Comparison of ENCODE assay signal across 8 mouse cellular contexts in the genomic region with DNA sequence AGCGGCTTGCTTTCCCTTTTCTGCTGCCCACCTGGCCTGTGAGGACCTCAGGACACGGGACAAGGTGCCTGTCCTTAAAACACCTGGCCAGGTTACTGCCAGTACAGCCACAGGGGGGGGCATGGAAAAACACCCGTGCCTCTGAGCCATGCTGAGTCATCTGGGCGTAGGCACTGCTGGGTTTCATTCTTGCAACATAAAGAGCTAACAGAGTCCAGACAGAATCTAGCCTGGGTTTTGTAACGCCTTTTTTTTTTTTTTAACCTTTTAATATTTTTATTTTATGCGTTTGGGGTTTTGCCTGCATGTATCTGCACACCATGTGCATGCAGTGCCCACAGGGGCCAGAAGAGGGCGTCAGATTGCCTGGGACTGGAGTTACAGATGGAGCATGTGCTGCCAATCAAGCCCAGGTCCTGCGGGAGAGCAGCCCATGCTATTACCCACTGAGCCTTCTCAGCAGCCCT. TPM values are rescaled to one million over a fixed set of nuclear protein-coding genes. Genes with fewer than 3 reads are reported as not detected.
DNase-seq lines count a peak whose midpoint lies in the region; ATAC-seq and TF ChIP-seq lines count a peak whose summit lies in the region.

No protein-coding gene starts in this region.

- peak; percentile 24 for DNase-seq in heart, postnatal 4 days
- no peak for DNase-seq in heart, postnatal 14 days
- DNase-seq in G1E (ENCODE audit: low spot score): no peak
- DNase-seq in lung, postnatal 25 days (ENCODE audit: low spot score): peak; percentile 61
- no peak for DNase-seq in layer of hippocampus, adult 11-12 months (ENCODE audit: low spot score)
- DNase-seq in right cerebral cortex, postnatal 4 days: no peak
- DNase-seq in hindbrain, embryonic 14.5 days (ENCODE audit: low spot score): no peak

- no peak overlapping the region for H3K4me2 ChIP-seq in hindbrain, embryonic 14.5 days (replicated peaks)

- H3K27me3 ChIP-seq in G1E (ENCODE audit: insufficient read depth, low read length): no peaks in the 10 kb centered on the region; the same call in 1 of the 2 replicates
- H3K27me3 ChIP-seq in hindbrain, embryonic 14.5 days (ENCODE audit: control insufficient read depth, insufficient read depth, low read length): no peaks in the 10 kb centered on the region

- H3K9ac ChIP-seq in hindbrain, embryonic 14.5 days: no peak overlapping the region

- peak overlapping the region; percentile 50; the same call in 1 of the 2 replicates for H3K4me3 ChIP-seq in G1E (ENCODE audit: low read depth, low read length)
- H3K4me3 ChIP-seq in hindbrain, embryonic 14.5 days (replicated peaks; ENCODE audit: low read length): no peak overlapping the region

- 64% methylated on average over 8 of the region's 8 CpGs for WGBS in hindbrain, embryonic 14.5 days

- no peaks in the 10 kb centered on the region for H3K36me3 ChIP-seq in G1E (replicated peaks)
- no peaks in the 10 kb centered on the region for H3K36me3 ChIP-seq in hindbrain, embryonic 14.5 days (replicated peaks; ENCODE audit: control insufficient read depth, insufficient read depth)

- 0 out of 2 replicates have a peak, but pooled peaks have one; percentile 13 for TF ChIP-seq CTCF in G1E (IDR thresholded peaks at IDR 0.05; ENCODE audit: low read depth, low read length)

- no peaks in the 10 kb centered on the region for H3K9me3 ChIP-seq in G1E (replicated peaks)
- H3K9me3 ChIP-seq in hindbrain, embryonic 14.5 days (ENCODE audit: control insufficient read depth, low read length): no peaks in the 10 kb centered on the region

- no peak overlapping the region for H3K27ac ChIP-seq in hindbrain, embryonic 14.5 days

- ATAC-seq in G1E (ENCODE audit: extremely low read depth, insufficient number of reproducible peaks, low FRiP score, poor library complexity, severe bottlenecking): peak; percentile 54; the same call in 1 of the 2 replicates
- ATAC-seq in erythroid progenitor cell, adult 5-6 weeks (replicated peaks; ENCODE audit: low FRiP score, poor library complexity, severe bottlenecking): peak; percentile 88
- no peak for ATAC-seq in hindbrain, embryonic 14.5 days (ENCODE audit: low FRiP score)

- intact Hi-C loops in heart, postnatal 14 days (cut with DNase I): no loop called here

- peaks cover 25% of the 10 kb centered on the region for H3K4me1 ChIP-seq in G1E (ENCODE audit: insufficient read depth, low read depth, low read length)
- H3K4me1 ChIP-seq in hindbrain, embryonic 14.5 days (replicated peaks; ENCODE audit: control insufficient read depth, insufficient read depth, low read length): no peaks in the 10 kb centered on the region

RNA-seq across cellular contexts. Expression of a gene that starts 13.4 kb away (rescaled TPM):
- 1 to 10 TPM; 2.6 to 3.5 TPM for total RNA-seq in heart, postnatal 4 days (2021)
- 1 to 10 TPM; 4.8 to 5.8 TPM for total RNA-seq in heart, postnatal 14 days (2021)
- total RNA-seq in G1E (2014; fragmentation: Nextera tagmentation) (1.4 TPM in 1 of 2 replicates, not detected in the other), G1E (2017) (1.7 and 3.0 TPM in 2 replicates)
- 2.5 and 3.9 TPM in 2 replicates for polyA plus RNA-seq in G1E (2012)
- 62.3 and 88.4 TPM in 2 replicates for total RNA-seq in erythroid progenitor cell, adult 5-6 weeks (2015; ENCODE audit: low replicate concordance)
- 15.1 and 15.7 TPM in 2 replicates for total RNA-seq in erythroid progenitor cell, adult 5-6 weeks (2017; ENCODE audit: low replicate concordance)
- polyA plus RNA-seq in hindbrain, embryonic 14.5 days (2014; fragmentation: Nextera tagmentation; extraction: Ambion mirVana): 2.4 and 3.3 TPM in 2 replicates

RNA-seq across cellular contexts. Expression of a gene that starts 56.1 kb away (rescaled TPM):
- 10 to 100 TPM; 68.9 to 73.5 TPM for total RNA-seq in heart, postnatal 4 days (2021)
- 10 to 100 TPM; 36.9 to 40.7 TPM for total RNA-seq in heart, postnatal 14 days (2021)
- total RNA-seq in G1E (2014; fragmentation: Nextera tagmentation) (134 and 139 TPM in 2 replicates), G1E (2017) (48.2 and 58.6 TPM in 2 replicates)
- 75.5 and 189 TPM in 2 replicates for polyA plus RNA-seq in G1E (2012)
- 51.9 and 67.5 TPM in 2 replicates for total RNA-seq in erythroid progenitor cell, adult 5-6 weeks (2015; ENCODE audit: low replicate concordance)
- 43.9 and 56.0 TPM in 2 replicates for total RNA-seq in erythroid progenitor cell, adult 5-6 weeks (2017; ENCODE audit: low replicate concordance)
- 52.0 and 54.8 TPM in 2 replicates for polyA plus RNA-seq in hindbrain, embryonic 14.5 days (2014; fragmentation: Nextera tagmentation; extraction: Ambion mirVana)

Comparison
In these comparisons a context has a peak if more than half of its experiments do, and no peak if none do; other contexts are left out.
1. DNase-seq: peak in heart, postnatal 4 days (single experiment) and lung, postnatal 25 days (single experiment); none in heart, postnatal 14 days (0 of 2), G1E (single experiment), layer of hippocampus, adult 11-12 months (single experiment), right cerebral cortex, postnatal 4 days (single experiment) and hindbrain, embryonic 14.5 days (single experiment).